Mouse (Mus musculus) hindbrain, postnatal 0 days (tissue): ENCODE measurements around the gene Lmntd2. TPM values are rescaled to one million over a fixed set of nuclear protein-coding genes. Genes with fewer than 3 reads are reported as not detected.
A peak's percentile ranks its signal among the peaks of the same experiment; 100 is the strongest.

ENCODE experiments used
- ATAC-seq: fragments of 200-750 bp; cut with Nextera tagmentation; 2 replicates; pipeline ENCODE4 v1.8.0; 2017; ENCODE audit warnings: mild to moderate bottlenecking, moderate TSS enrichment, moderate library complexity
- DNase-seq: peaks from one replicate; pipeline ENCODE4 v3.0.0-alpha.2; 2015; ENCODE audit warnings: low spot score
- H3K27ac ChIP-seq: fragments of 300-500 bp; sonication (generic); 2 replicates; pipeline ENCODE4 v1.5.1; 2014; ENCODE audit warnings: mild to moderate bottlenecking
- H3K27me3 ChIP-seq: fragments of 300-500 bp; sonication (generic); 2 replicates; pipeline ENCODE4 v1.6.1; 2014; ENCODE audit warnings: low read length, mixed read lengths; ENCODE audit not compliant: insufficient read depth
- H3K36me3 ChIP-seq: fragments of 300-500 bp; sonication (generic); 2 replicates; pipeline ENCODE4 v1.6.1; 2014; ENCODE audit warnings: low read length, mixed read lengths; ENCODE audit not compliant: insufficient read depth
- H3K4me1 ChIP-seq: fragments of 300-500 bp; sonication (generic); 2 replicates; pipeline ENCODE4 v1.6.1; 2014; ENCODE audit warnings: antibody characterized with exemption, low read length, mixed read lengths; ENCODE audit not compliant: insufficient read depth
- H3K4me2 ChIP-seq: fragments of 300-500 bp; sonication (generic); 2 replicates; pipeline ENCODE4 v1.6.1; 2014; ENCODE audit warnings: low read depth, mild to moderate bottlenecking, low read length, moderate library complexity, mixed read lengths
- H3K4me3 ChIP-seq: fragments of 300-500 bp; sonication (generic); 2 replicates; pipeline ENCODE4 v1.5.1; 2014; ENCODE audit warnings: low read length
- H3K9ac ChIP-seq: fragments of 300-500 bp; sonication (generic); replicated peaks from 2 replicates; pipeline ENCODE4 v1.6.1; 2014; ENCODE audit warnings: mild to moderate bottlenecking, low read length, moderate library complexity, mixed read lengths
- H3K9me3 ChIP-seq: fragments of 300-500 bp; sonication (generic); 2 replicates; pipeline ENCODE4 v1.6.1; 2016; ENCODE audit warnings: low read length, mixed read lengths
- CTCF ChIP-seq: IDR thresholded peaks from 2 replicates; pipeline ENCODE4 v1.5.1; 2016; ENCODE audit warnings: antibody characterized with exemption, control low read depth, low read depth
- WGBS: fragments of 180-500 bp; shearing (Covaris S2); extraction: QIAGEN DNeasy Blood & Tissue Kit; methylation state at CpG from one replicate; pipeline ENCODE4 v1.1.7; 2014; 5-methylcytosine and 5-hydroxymethylcytosine counted together
- polyA plus RNA-seq: library from polyadenylated mRNA; unstranded; fragments of >200 nt; fragmentation: Nextera tagmentation; extraction: Ambion mirVana; gene quantifications from 2 replicates; pipeline ENCODE4 v1.2.1, GENCODE M21; 2015
- total RNA-seq: library from RNA; depleted of rRNA; stranded (reverse); fragments of >200 nt; gene quantifications from 2 replicates; pipeline ENCODE4 v1.2.3, GENCODE M21; 2014

Gene Lmntd2
- total and polyA plus RNA-seq, 2 experiments from 2014 or later = 0.29 TPM; not detected in 1

GRCm38 (mm10) chr7:141222126-141222467 lies 8.2 kb upstream of the Lmntd2 start:
- H3K27me3 ChIP-seq = no peaks in the 10 kb centered on the region
- no peaks in the 10 kb centered on the region for H3K9me3 ChIP-seq
- ATAC-seq (no peak), DNase-seq (no peak)
- H3K9ac ChIP-seq = peak overlapping the region; percentile 44
- peak overlapping the region; percentile 68 for H3K4me2 ChIP-seq
- WGBS = 5% methylated on average over 8 of the region's 8 CpGs
- H3K4me3 ChIP-seq = peak overlapping the region; percentile 45
- peaks cover 16% of the 10 kb centered on the region for H3K4me1 ChIP-seq
- H3K27ac ChIP-seq = peak overlapping the region; percentile 36; the same call in 1 of the 2 replicates
- TF ChIP-seq CTCF = no peak
- H3K36me3 ChIP-seq = no peaks in the 10 kb centered on the region

GRCm38 (mm10) chr7:141221249-141222125 lies 7.6 kb upstream of the Lmntd2 start:
- Histone ChIP-seq H3K36me3 (no peaks in the 10 kb centered on the region), H3K9ac (peak overlapping the region; percentile 44), H3K4me2 (peak overlapping the region; percentile 68), H3K4me1 (peaks cover 18% of the 10 kb centered on the region), H3K27me3 (no peaks in the 10 kb centered on the region), H3K27ac (peak overlapping the region; percentile 36; the same call in 1 of the 2 replicates), H3K4me3 (peak overlapping the region; percentile 45), H3K9me3 (no peaks in the 10 kb centered on the region)
- ATAC-seq = peak; percentile 98
- DNase-seq = peak; percentile 98
- 2% methylated on average over 44 of the region's 44 CpGs for WGBS
- peak; percentile 39 for TF ChIP-seq CTCF

- Histone ChIP-seq H3K27ac (no peak overlapping the region), H3K4me2 (no peak overlapping the region; the same call in 1 of the 2 replicates), H3K27me3 (no peaks in the 10 kb centered on the region), H3K36me3 (no peaks in the 10 kb centered on the region), H3K9me3 (no peaks in the 10 kb centered on the region), H3K9ac (no peak overlapping the region), H3K4me1 (peaks cover 23% of the 10 kb centered on the region), H3K4me3 (no peak overlapping the region)
- WGBS = 79% methylated on average over 1 of the region's 1 CpGs
- no peak for TF ChIP-seq CTCF
- ATAC-seq (no peak), DNase-seq (no peak)
Observed at GRCm38 (mm10) chr7:141220377-141220776, 6.5 kb upstream of the Lmntd2 start.

- 100% methylated on average over 1 of the region's 1 CpGs for WGBS
- no peak overlapping the region for H3K9ac ChIP-seq
Observed at GRCm38 (mm10) chr7:141219558-141220099, 5.7 kb upstream of the Lmntd2 start.

GRCm38 (mm10) chr7:141218557-141219133 lies 4.8 kb upstream of the Lmntd2 start:
- DNase-seq (no peak), ATAC-seq (no peak)
- 91% methylated on average over 5 of the region's 5 CpGs for WGBS
- Histone ChIP-seq H3K36me3 (no peaks in the 10 kb centered on the region), H3K27ac (no peak overlapping the region), H3K27me3 (no peaks in the 10 kb centered on the region), H3K4me2 (no peak overlapping the region), H3K9me3 (no peaks in the 10 kb centered on the region), H3K4me1 (peaks cover 28% of the 10 kb centered on the region), H3K4me3 (no peak overlapping the region), H3K9ac (no peak overlapping the region)
- no peak for TF ChIP-seq CTCF

More at GRCm38 (mm10) chr7:141219558-141220099, 5.7 kb upstream of the Lmntd2 start:
- DNase-seq (no peak), ATAC-seq (no peak)
- H3K27me3 ChIP-seq = no peaks in the 10 kb centered on the region
- no peaks in the 10 kb centered on the region for H3K9me3 ChIP-seq
- TF ChIP-seq CTCF = no peak
- peaks cover 28% of the 10 kb centered on the region for H3K4me1 ChIP-seq
- H3K4me2 ChIP-seq = no peak overlapping the region
- no peaks in the 10 kb centered on the region for H3K36me3 ChIP-seq
- no peak overlapping the region for H3K4me3 ChIP-seq
- H3K27ac ChIP-seq = no peak overlapping the region

- WGBS = 77% methylated on average over 3 of the region's 3 CpGs
- no peak for TF ChIP-seq CTCF
- Histone ChIP-seq H3K9ac (no peak overlapping the region; the same call in 1 of the 2 replicates), H3K4me1 (peaks cover 28% of the 10 kb centered on the region), H3K9me3 (no peaks in the 10 kb centered on the region), H3K36me3 (no peaks in the 10 kb centered on the region), H3K4me2 (no peak overlapping the region), H3K27me3 (no peaks in the 10 kb centered on the region), H3K27ac (no peak overlapping the region), H3K4me3 (no peak overlapping the region)
- DNase-seq = no peak
- no peak for ATAC-seq
Observed at GRCm38 (mm10) chr7:141218141-141218540, 4.3 kb upstream of the Lmntd2 start.
